Mouse (Mus musculus) C2C12 (cell line): ENCODE data around the gene Zfp592.

Experiments used
- CTCF ChIP-seq: IDR thresholded peaks from one replicate; pipeline ENCODE4 v1.5.1; 2011; ENCODE audit not compliant: control insufficient read depth, insufficient read depth, insufficient read length
- MAX ChIP-seq: IDR thresholded peaks from one replicate; pipeline ENCODE4 v1.6.1; 2011; ENCODE audit warnings: mild to moderate bottlenecking, control low read depth

DNA sequence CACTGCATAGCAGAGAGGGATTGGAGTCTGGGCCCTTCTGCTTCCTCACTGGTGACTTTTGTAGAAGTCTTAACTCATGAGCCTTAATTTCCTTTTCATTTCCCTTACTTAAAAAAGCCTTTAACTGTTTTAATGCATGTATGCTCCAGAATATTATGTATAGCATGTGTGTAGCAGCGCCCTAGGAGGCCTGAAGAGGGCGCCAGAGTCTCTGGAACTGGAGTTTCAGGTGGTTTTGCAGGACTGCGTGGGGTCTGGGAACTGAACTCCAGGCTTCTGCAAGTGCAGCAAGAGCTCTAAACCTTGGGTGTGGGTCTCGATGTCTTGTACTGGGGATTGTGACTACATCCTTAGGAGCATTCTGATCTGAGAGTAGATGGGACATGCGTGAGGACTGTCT, 79.8 kb downstream of the Zfp592 start:
- TF ChIP-seq CTCF: no peak
- no peak for TF ChIP-seq MAX
